Mouse (Mus musculus) stomach, postnatal 0 days (tissue): Measurements from ENCODE around the gene Rnase4. TPM values are rescaled to one million over a fixed set of nuclear protein-coding genes. Genes with fewer than 3 reads are reported as not detected.

Experiments used
- ATAC-seq: fragments of 200-750 bp; cut with Nextera tagmentation; 2 replicates; pipeline ENCODE4 v1.8.0; 2017; ENCODE audit not compliant: low FRiP score, low TSS enrichment
- DNase-seq: peaks from one replicate; pipeline ENCODE4 v3.0.0-alpha.2; 2016; ENCODE audit warnings: low spot score
- H3K27ac ChIP-seq: fragments of 300-500 bp; sonication (generic); replicated peaks from 2 replicates; pipeline ENCODE4 v1.5.1; 2014; ENCODE audit warnings: mild to moderate bottlenecking, control low read depth
- H3K27me3 ChIP-seq: fragments of 300-500 bp; sonication (generic); 2 replicates; pipeline ENCODE4 v1.6.1; 2014; ENCODE audit warnings: low read length; ENCODE audit not compliant: control insufficient read depth, insufficient read depth
- H3K36me3 ChIP-seq: fragments of 300-500 bp; sonication (generic); 2 replicates; pipeline ENCODE4 v1.6.1; 2014; ENCODE audit warnings: low read length, mixed read lengths; ENCODE audit not compliant: control insufficient read depth, insufficient read depth
- H3K4me1 ChIP-seq: fragments of 300-500 bp; sonication (generic); replicated peaks from 2 replicates; pipeline ENCODE4 v1.6.1; 2014; ENCODE audit warnings: antibody characterized with exemption; ENCODE audit not compliant: control insufficient read depth, insufficient read depth
- H3K4me2 ChIP-seq: fragments of 300-500 bp; sonication (generic); replicated peaks from 2 replicates; pipeline ENCODE4 v1.6.1; 2014; ENCODE audit warnings: low read depth, mild to moderate bottlenecking, control low read depth, moderate library complexity
- H3K4me3 ChIP-seq: fragments of 300-500 bp; sonication (generic); 2 replicates; pipeline ENCODE4 v1.5.1; 2014; ENCODE audit warnings: low read depth, low read length, control low read depth
- H3K9ac ChIP-seq: fragments of 300-500 bp; sonication (generic); 2 replicates; pipeline ENCODE4 v1.6.1; 2014; ENCODE audit warnings: mild to moderate bottlenecking, low read length, control low read depth, mixed read lengths
- H3K9me3 ChIP-seq: fragments of 300-500 bp; sonication (generic); 2 replicates; pipeline ENCODE4 v1.6.1; 2016; ENCODE audit warnings: low read length; ENCODE audit not compliant: control insufficient read depth
- CTCF ChIP-seq: IDR thresholded peaks from 2 replicates; pipeline ENCODE4 v1.5.1; 2016; ENCODE audit warnings: antibody characterized with exemption, low read depth, mild to moderate bottlenecking, moderate library complexity
- EP300 ChIP-seq: optimal IDR thresholded peaks from 2 replicates; pipeline ENCODE3; 2016; ENCODE audit warnings: antibody characterized with exemption
- WGBS: fragments of 180-500 bp; shearing (Covaris S2); extraction: QIAGEN DNeasy Blood & Tissue Kit; methylation state at CpG from one replicate; pipeline ENCODE4 v1.1.7; 2014; 5-methylcytosine and 5-hydroxymethylcytosine counted together
- polyA plus RNA-seq: library from polyadenylated mRNA; unstranded; fragments of >200 nt; fragmentation: Nextera tagmentation; extraction: Ambion mirVana; gene quantifications from 2 replicates; pipeline ENCODE4 v1.2.1, GENCODE M21; 2015

Rnase4 gene
- polyA plus RNA-seq, 1 experiment from 2014 or later = 152 TPM

DNA sequence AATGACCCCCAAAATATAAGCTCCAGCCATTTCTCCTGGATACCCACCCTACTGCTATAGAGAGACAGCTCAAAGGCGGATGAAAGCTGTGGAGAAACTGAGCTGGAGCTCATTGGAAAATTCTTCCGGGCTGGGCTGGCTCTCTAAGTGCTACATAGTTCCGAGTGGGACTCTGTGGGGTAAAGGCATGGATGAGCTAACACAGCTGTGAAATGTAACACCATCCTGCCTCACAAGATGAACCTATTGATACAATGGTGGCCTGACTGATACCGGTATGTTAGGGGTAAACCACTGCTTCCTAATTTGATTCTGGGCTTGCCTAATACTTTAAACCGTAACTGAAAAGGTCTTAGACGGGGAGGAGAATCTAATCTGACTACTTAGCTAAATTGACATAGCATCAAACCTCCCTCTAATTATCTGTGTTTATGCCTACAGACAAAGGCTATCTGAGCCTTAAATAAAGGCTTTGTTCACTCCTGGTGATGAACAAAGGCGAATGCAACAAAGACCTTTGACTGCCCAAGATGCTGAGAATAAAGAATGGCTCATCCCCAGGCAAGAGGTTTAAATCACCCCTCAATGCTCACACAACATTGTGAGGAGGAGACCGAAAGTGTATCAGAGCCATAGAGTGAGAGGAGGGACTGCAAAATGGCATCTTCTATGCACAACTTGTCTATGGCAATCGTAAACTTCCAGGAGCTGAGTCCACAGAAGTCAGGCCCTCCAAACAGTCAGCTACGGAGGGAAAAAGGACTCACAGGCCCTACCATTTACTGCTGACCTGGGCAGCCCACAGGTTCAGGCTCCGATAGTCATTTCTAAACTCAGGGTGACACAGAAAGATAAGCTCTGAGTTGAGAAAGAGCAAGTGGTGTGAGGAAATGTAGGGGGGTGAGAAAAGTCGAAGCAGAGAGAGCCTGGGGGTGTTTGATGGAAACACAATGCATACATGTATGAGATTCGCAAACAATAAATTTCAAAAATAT, 36.3 kb upstream of the Rnase4 start:
- ATAC-seq = no peak
- 65% methylated on average over 13 of the region's 13 CpGs for WGBS
- Histone ChIP-seq H3K27me3 (no peaks in the 10 kb centered on the region), H3K9ac (no peak overlapping the region), H3K9me3 (no peaks in the 10 kb centered on the region), H3K36me3 (no peaks in the 10 kb centered on the region), H3K4me2 (no peak overlapping the region), H3K4me3 (no peak overlapping the region), H3K4me1 (no peaks in the 10 kb centered on the region), H3K27ac (no peak overlapping the region)
- no peak for DNase-seq
- TF ChIP-seq CTCF (no peak), EP300 (no peak)

DNA sequence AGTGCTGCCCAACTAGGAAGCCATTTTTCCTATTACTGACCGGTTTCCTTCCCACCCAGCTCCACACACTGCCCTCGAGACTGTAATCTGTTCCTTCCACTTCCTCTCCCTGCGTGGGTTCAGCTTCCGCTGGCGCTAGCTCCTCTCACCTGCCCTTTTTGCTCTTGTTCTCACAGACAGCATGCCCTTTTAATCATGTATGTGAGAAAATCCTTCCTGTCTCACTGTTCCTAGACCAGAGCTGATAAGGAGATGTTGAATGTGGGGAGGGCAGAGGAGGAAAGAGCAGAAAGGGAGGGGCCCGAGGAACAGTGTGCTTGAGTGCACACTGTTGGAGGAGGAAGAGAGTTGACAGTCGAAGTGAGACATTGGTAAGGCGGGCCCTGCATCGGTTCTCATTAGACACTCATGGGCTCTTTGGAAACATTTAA, 33.5 kb upstream of the Rnase4 start, which contains the start of gene Rnase12:
Rnase12 (minus strand) TSS at position 261 of the 431 bp plus-strand sequence.
- ATAC-seq = 0 out of 2 replicates have a peak, but pooled peaks have one; percentile 47
- TF ChIP-seq EP300 (no peak), CTCF (no peak)

DNA sequence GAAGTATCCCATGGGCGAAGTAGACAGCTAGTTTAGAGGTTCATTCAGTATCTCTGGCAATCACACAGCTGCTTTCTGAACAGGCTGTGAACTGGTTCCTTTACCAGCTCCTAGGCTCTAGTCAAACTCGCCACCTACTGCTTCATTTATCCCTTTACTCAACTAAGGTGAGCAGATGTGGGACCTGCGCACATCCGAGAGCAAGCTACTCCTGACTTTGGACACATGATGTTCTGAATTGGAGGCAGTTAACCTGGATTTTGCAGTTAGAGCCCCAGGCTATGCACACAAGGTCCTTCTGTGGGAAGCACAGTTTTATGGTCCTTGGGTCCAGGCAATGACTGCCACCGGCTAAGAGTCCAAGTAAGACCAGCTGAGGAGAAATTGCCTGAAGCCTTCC, 30.1 kb upstream of the Rnase4 start:
- no peak for TF ChIP-seq CTCF
- TF ChIP-seq EP300 = no peak
- Histone ChIP-seq H3K4me1 (no peaks in the 10 kb centered on the region), H3K27me3 (no peaks in the 10 kb centered on the region), H3K9me3 (no peaks in the 10 kb centered on the region), H3K36me3 (no peaks in the 10 kb centered on the region), H3K4me2 (no peak overlapping the region), H3K9ac (no peak overlapping the region), H3K27ac (no peak overlapping the region), H3K4me3 (no peak overlapping the region)
- DNase-seq = no peak
- 87% methylated on average over 5 of the region's 5 CpGs for WGBS
- no peak for ATAC-seq

More for the DNA sequence above, 33.5 kb upstream of the Rnase4 start, which contains the start of gene Rnase12:
- DNase-seq = no peak
- no peaks in the 10 kb centered on the region for H3K36me3 ChIP-seq
- H3K27me3 ChIP-seq = no peaks in the 10 kb centered on the region
- no peak within 1 kb of the TSS for H3K9ac ChIP-seq
- H3K27ac ChIP-seq = no peak within 1 kb of the TSS
- no peaks in the 10 kb centered on the region for H3K9me3 ChIP-seq
- no peak within 1 kb of the TSS; the same call in 1 of the 2 replicates for H3K4me2 ChIP-seq
- no peak within 1 kb of the TSS for H3K4me3 ChIP-seq
- H3K4me1 ChIP-seq = no peaks in the 10 kb centered on the region
- WGBS = 51% methylated on average over 9 of the region's 9 CpGs

DNA sequence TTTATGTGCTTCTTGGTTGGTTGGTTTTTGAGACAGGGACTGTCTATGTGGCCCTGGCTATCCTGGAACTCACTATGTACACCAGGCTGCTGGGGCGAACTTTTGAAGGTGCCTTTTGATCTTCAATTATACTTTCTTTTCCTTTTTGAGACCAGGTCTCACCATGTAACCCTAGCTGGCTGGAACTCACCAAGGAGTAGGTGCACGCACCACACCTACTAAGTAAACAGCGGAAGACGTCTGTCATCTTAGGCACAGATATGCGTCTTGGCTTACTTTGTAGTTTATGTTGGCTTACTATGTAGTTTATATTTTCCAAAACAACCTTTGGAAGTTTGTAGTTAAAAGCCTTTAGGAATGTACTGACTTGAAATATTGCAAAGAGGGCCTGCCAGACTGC, 21.9 kb upstream of the Rnase4 start:
- Histone ChIP-seq H3K4me1 (no peaks in the 10 kb centered on the region), H3K4me2 (no peak overlapping the region), H3K4me3 (no peak overlapping the region), H3K9ac (no peak overlapping the region), H3K27me3 (no peaks in the 10 kb centered on the region), H3K36me3 (no peaks in the 10 kb centered on the region), H3K9me3 (no peaks in the 10 kb centered on the region), H3K27ac (0 out of 2 replicates have a peak overlapping the region, but pooled peaks have one; percentile 1)
- no peak for TF ChIP-seq EP300
- TF ChIP-seq CTCF = no peak
- ATAC-seq = peak; percentile 55; the same call in 1 of the 2 replicates
- 30% methylated on average over 5 of the region's 5 CpGs for WGBS
- peak; percentile 38 for DNase-seq

DNA sequence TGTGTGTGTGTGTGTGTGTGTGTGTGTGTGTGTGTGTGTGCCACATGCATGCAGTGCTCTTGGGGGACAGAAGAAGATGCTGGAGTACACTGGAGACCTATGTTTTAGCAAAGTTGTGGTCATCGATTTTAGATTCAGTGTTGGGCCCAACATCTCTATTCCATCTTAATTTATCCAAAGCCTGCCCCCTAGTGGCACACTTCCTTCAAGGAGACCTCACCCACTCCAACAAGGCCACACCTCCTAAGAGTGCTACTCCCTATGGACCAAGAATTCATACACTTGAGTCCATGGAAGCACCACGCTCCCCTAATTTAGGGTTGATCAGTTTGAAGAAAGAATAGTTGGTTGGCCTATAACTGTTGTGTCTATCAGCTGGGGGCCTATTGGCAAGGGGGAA, 21.3 kb upstream of the Rnase4 start:
- Histone ChIP-seq H3K27ac (no peak overlapping the region), H3K4me3 (no peak overlapping the region), H3K4me2 (no peak overlapping the region), H3K9ac (no peak overlapping the region), H3K9me3 (no peaks in the 10 kb centered on the region), H3K4me1 (no peaks in the 10 kb centered on the region), H3K36me3 (no peaks in the 10 kb centered on the region), H3K27me3 (no peaks in the 10 kb centered on the region)
- 87% methylated on average over 2 of the region's 2 CpGs for WGBS
- no peak for TF ChIP-seq EP300
- peak; percentile 57 for TF ChIP-seq CTCF
- ATAC-seq (no peak), DNase-seq (peak; percentile 38)

DNA sequence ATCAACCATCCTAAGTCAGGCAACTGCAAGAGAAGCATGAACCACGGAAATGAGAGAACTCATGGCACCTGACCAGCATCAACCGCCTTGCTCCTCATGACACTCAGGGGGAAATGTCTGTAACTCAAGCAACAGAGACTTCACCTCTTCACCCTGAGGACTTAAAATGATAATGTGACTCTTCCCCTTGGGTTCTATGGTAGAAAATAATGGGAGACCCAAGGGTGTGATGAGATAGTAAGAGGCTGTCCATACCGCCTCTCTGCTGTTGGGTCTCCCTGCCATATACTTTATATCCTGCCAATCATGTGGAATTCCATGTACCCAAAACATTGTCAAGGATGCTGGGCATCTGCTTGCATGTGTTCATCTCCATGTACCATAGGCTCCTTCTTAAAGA, 16.5 kb upstream of the Rnase4 start, which contains the start of gene Olfr750:
Olfr750 (minus strand) TSS at position 101 of the 400 bp plus-strand sequence.
- no peak within 1 kb of the TSS for H3K4me3 ChIP-seq
- H3K27me3 ChIP-seq = no peaks in the 10 kb centered on the region
- WGBS = 85% methylated on average over 3 of the region's 3 CpGs
- no peaks in the 10 kb centered on the region for H3K36me3 ChIP-seq
- H3K4me1 ChIP-seq = no peaks in the 10 kb centered on the region
- DNase-seq (no peak), ATAC-seq (no peak)
- H3K4me2 ChIP-seq = no peak within 1 kb of the TSS
- H3K27ac ChIP-seq = no peak within 1 kb of the TSS
- no peak within 1 kb of the TSS for H3K9ac ChIP-seq
- TF ChIP-seq CTCF = no peak
- TF ChIP-seq EP300 = no peak
- H3K9me3 ChIP-seq = no peaks in the 10 kb centered on the region
